Mouse (Mus musculus): Measurements from ENCODE around the gene Oard1. TPM values are rescaled to one million over a fixed set of nuclear protein-coding genes. Genes with fewer than 3 reads are reported as not detected.

Oard1 gene
- total and polyA plus RNA-seq, 3 experiments, result 30.6 to 59.4 (median 32.6) TPM

- Histone ChIP-seq H3K9ac (ENCODE audit: insufficient read depth, low read depth) (no peak overlapping the region), H3K9me3 (replicated peaks; ENCODE audit: low read length) (no peaks in the 10 kb centered on the region), H3K4me2 (ENCODE audit: insufficient read depth, low read depth, poor library complexity, severe bottlenecking) (no peak overlapping the region), H3K4me3 (replicated peaks in 1 of 3; ENCODE audit: low read depth in 2 of 3, low read length in 2 of 3, poor library complexity in 1 of 3) (no peak overlapping the region), H3K36me3 (replicated peaks in 1 of 2; ENCODE audit: control insufficient read depth in 1 of 2, insufficient read depth in 1 of 2, low read length in 1 of 2) (no peaks in the 10 kb centered on the region), H3K79me2 (replicated peaks; ENCODE audit: control insufficient read depth, extremely low read depth, insufficient read depth, poor library complexity, severe bottlenecking) (no peaks in the 10 kb centered on the region), H3K4me1 (ENCODE audit: control insufficient read depth in 1 of 2, insufficient read depth in 2 of 2) (no peaks in the 10 kb centered on the region), H3K27ac (ENCODE audit: insufficient read depth, low read depth) (no peak overlapping the region), H3K27me3 (replicated peaks) (peaks cover 7% of the 10 kb centered on the region)
- DNase-seq (ENCODE audit: extremely low read depth), result no peak
- in situ Hi-C loops (cut with MboI; ENCODE audit: low pct_ligation_motif_present, low pct_unique_long_range_greater_than_20kb, low sequenced_read_pairs) (no loop called here), dilution Hi-C loops (cut with MboI; ENCODE audit: extremely low pct_ligation_motif_present, extremely low pct_unique_long_range_greater_than_20kb, low sequenced_read_pairs) (no loop called here)
- TF ChIP-seq EP300 (IDR thresholded peaks at IDR 0.05; ENCODE audit: low read length) (no peak), MAX (IDR thresholded peaks at IDR 0.05; ENCODE audit: low read length) (no peak), POLR2A (IDR thresholded peaks at IDR 0.05; ENCODE audit: low read depth, low read length) (no peak), USF2 (conservative IDR thresholded peaks at IDR 0.05; ENCODE audit: low read depth, low read length) (no peak), IRF4 (IDR thresholded peaks at IDR 0.05; ENCODE audit: low read depth, low read length) (no peak), MAZ (IDR thresholded peaks at IDR 0.05; ENCODE audit: low read depth, low read length) (no peak), NRF1 (IDR thresholded peaks at IDR 0.05; ENCODE audit: low read depth, low read length) (no peak), PAX5 (IDR thresholded peaks at IDR 0.05; ENCODE audit: low read length) (no peak), JUN (IDR thresholded peaks at IDR 0.05; ENCODE audit: insufficient read depth, low read depth, low read length) (no peak), CHD1 (IDR thresholded peaks at IDR 0.05; ENCODE audit: low read depth, low read length) (no peak), SMC3 (IDR thresholded peaks at IDR 0.05; ENCODE audit: low read depth, low read length) (no peak), ELF1 (IDR thresholded peaks at IDR 0.05; ENCODE audit: low read depth, low read length) (no peak), TCF12 (IDR thresholded peaks at IDR 0.05; ENCODE audit: low read depth, low read length) (no peak), MEF2A (IDR thresholded peaks at IDR 0.05; ENCODE audit: borderline replicate concordance, low read depth, low read length) (no peak), MAFK (IDR thresholded peaks at IDR 0.05; ENCODE audit: insufficient replicate concordance, low read length) (no peak), CTCF (conservative IDR thresholded peaks at IDR 0.05 in 1 of 2, IDR thresholded peaks at IDR 0.05 in 1 of 2; ENCODE audit: low read depth in 2 of 2, low read length in 2 of 2) (no peak), TBP (conservative IDR thresholded peaks at IDR 0.05; ENCODE audit: low read depth, low read length) (no peak)
Observed at GRCm38 (mm10) chr17:48365511-48366155, 44.2 kb upstream of the Oard1 start.

GRCm38 (mm10) chr17:48366806-48367205, 43.0 kb upstream of the Oard1 start:
- Histone ChIP-seq H3K36me3 (replicated peaks in 1 of 2; ENCODE audit: control insufficient read depth in 1 of 2, insufficient read depth in 1 of 2, low read length in 1 of 2) (no peaks in the 10 kb centered on the region), H3K27ac (ENCODE audit: insufficient read depth, low read depth) (no peak overlapping the region), H3K4me2 (ENCODE audit: insufficient read depth, low read depth, poor library complexity, severe bottlenecking) (no peak overlapping the region), H3K4me1 (ENCODE audit: control insufficient read depth in 1 of 2, insufficient read depth in 2 of 2) (no peaks in the 10 kb centered on the region), H3K79me2 (replicated peaks; ENCODE audit: control insufficient read depth, extremely low read depth, insufficient read depth, poor library complexity, severe bottlenecking) (no peaks in the 10 kb centered on the region), H3K27me3 (replicated peaks) (peaks cover 9% of the 10 kb centered on the region), H3K9me3 (replicated peaks; ENCODE audit: low read length) (no peaks in the 10 kb centered on the region), H3K4me3 (replicated peaks in 1 of 3; ENCODE audit: low read depth in 2 of 3, low read length in 2 of 3, poor library complexity in 1 of 3) (no peak overlapping the region), H3K9ac (ENCODE audit: insufficient read depth, low read depth) (no peak overlapping the region)
- in situ Hi-C loops (cut with MboI; ENCODE audit: low pct_ligation_motif_present, low pct_unique_long_range_greater_than_20kb, low sequenced_read_pairs) (no loop called here), dilution Hi-C loops (cut with MboI; ENCODE audit: extremely low pct_ligation_motif_present, extremely low pct_unique_long_range_greater_than_20kb, low sequenced_read_pairs) (no loop called here)
- TF ChIP-seq MYC (IDR thresholded peaks at IDR 0.05; ENCODE audit: low read depth, low read length) (no peak), JUN (IDR thresholded peaks at IDR 0.05; ENCODE audit: insufficient read depth, low read depth, low read length) (no peak), ZC3H11A (IDR thresholded peaks at IDR 0.05; ENCODE audit: low read depth, low read length) (no peak), ELF1 (IDR thresholded peaks at IDR 0.05; ENCODE audit: low read depth, low read length) (no peak), UBTF (IDR thresholded peaks at IDR 0.05; ENCODE audit: low read depth, low read length) (no peak), MAFK (IDR thresholded peaks at IDR 0.05; ENCODE audit: insufficient replicate concordance, low read length) (no peak), IRF4 (IDR thresholded peaks at IDR 0.05; ENCODE audit: low read depth, low read length) (no peak), E2F4 (IDR thresholded peaks at IDR 0.05; ENCODE audit: insufficient replicate concordance, low read depth, low read length) (no peak)
- no peak for DNase-seq (ENCODE audit: extremely low read depth)

All from CH12.LX (cell line).